Mouse (Mus musculus): ENCODE results near the gene Adcy4.
A peak's percentile ranks its signal among the peaks of the same experiment; 100 is the strongest.

- TF ChIP-seq CTCF (IDR thresholded peaks at IDR 0.05; ENCODE audit: borderline replicate concordance, insufficient read depth, low read length) (no peak), POLR2A (IDR thresholded peaks at IDR 0.05; ENCODE audit: low read depth, low read length) (peak; percentile 39; the same call in 1 of the 2 replicates)
Measured at GRCm38 (mm10) chr14:55824001-55824480, 40.1 kb upstream of the Adcy4 start.
